Mouse (Mus musculus) cortical plate, adult 2 months (tissue): ENCODE results near the gene Gja6.

Experiments
- CTCF ChIP-seq: fragments of 200-500 bp; IDR thresholded peaks from 2 replicates; pipeline ENCODE4 v1.5.1; 2011; ENCODE audit warnings: mild to moderate bottlenecking, control low read depth, low read length; ENCODE audit not compliant: insufficient read depth; ENCODE audit errors: extremely low read depth
- POLR2A ChIP-seq: fragments of 200-500 bp; IDR thresholded peaks from 2 replicates; pipeline ENCODE4 v1.6.1; 2011; ENCODE audit warnings: mild to moderate bottlenecking, low read length, control low read depth; ENCODE audit not compliant: insufficient read depth; ENCODE audit errors: extremely low read depth

- TF ChIP-seq CTCF (no peak), POLR2A (no peak)
Observed at GRCm38 (mm10) chrX:160949583-160949982, 42.7 kb upstream of the Gja6 start.
